Mouse (Mus musculus): ENCODE results near the gene Rfc5. TPM values are rescaled to one million over a fixed set of nuclear protein-coding genes. Genes with fewer than 3 reads are reported as not detected.
"Not testable (repeated sequence)": the region's sequence is repeated elsewhere in the genome, so short reads cannot be mapped to it uniquely, and the experiment has no call there.

Gene Rfc5
- polyA plus RNA-seq, 1 experiment, result 18.5 TPM

- H3K4me3 ChIP-seq (ENCODE audit: insufficient read depth, low read length), result no peak overlapping the region; the same call in 1 of the 2 replicates
- H3K4me1 ChIP-seq (ENCODE audit: control insufficient read depth, insufficient read depth, low read length), result peaks cover 11% of the 10 kb centered on the region
- peak overlapping the region; percentile 18; the same call in 1 of the 2 replicates for H3K27ac ChIP-seq (ENCODE audit: insufficient read depth, low read length)
- no peak for TF ChIP-seq POLR2A (IDR thresholded peaks at IDR 0.05; ENCODE audit: extremely low read depth, insufficient read depth, low read length)
- no peak for TF ChIP-seq CTCF (IDR thresholded peaks at IDR 0.05; ENCODE audit: extremely low read depth, insufficient read depth, low read length)
Observed at GRCm38 (mm10) chr5:117355648-117356303, 33.1 kb downstream of the Rfc5 start.

- TF ChIP-seq CTCF (IDR thresholded peaks at IDR 0.05; ENCODE audit: extremely low read depth, insufficient read depth, low read length) (no peak), POLR2A (IDR thresholded peaks at IDR 0.05; ENCODE audit: extremely low read depth, insufficient read depth, low read length) (no peak)
- Histone ChIP-seq H3K27ac (ENCODE audit: insufficient read depth, low read length) (no peak overlapping the region), H3K4me1 (ENCODE audit: control insufficient read depth, insufficient read depth, low read length) (peaks cover 5% of the 10 kb centered on the region; the same call in 1 of the 2 replicates), H3K4me3 (ENCODE audit: insufficient read depth, low read length) (no peak overlapping the region)
Observed at GRCm38 (mm10) chr5:117354121-117354520, 34.7 kb downstream of the Rfc5 start.

GRCm38 (mm10) chr5:117348279-117348678 is 40.6 kb downstream of the Rfc5 start:
- H3K4me1 ChIP-seq (ENCODE audit: control insufficient read depth, insufficient read depth, low read length), result no peaks in the 10 kb centered on the region
- no peak overlapping the region for H3K27ac ChIP-seq (ENCODE audit: insufficient read depth, low read length)
- TF ChIP-seq POLR2A (IDR thresholded peaks at IDR 0.05; ENCODE audit: extremely low read depth, insufficient read depth, low read length) (no peak), CTCF (IDR thresholded peaks at IDR 0.05; ENCODE audit: extremely low read depth, insufficient read depth, low read length) (no peak)
- no peak overlapping the region for H3K4me3 ChIP-seq (ENCODE audit: insufficient read depth, low read length)

DNA sequence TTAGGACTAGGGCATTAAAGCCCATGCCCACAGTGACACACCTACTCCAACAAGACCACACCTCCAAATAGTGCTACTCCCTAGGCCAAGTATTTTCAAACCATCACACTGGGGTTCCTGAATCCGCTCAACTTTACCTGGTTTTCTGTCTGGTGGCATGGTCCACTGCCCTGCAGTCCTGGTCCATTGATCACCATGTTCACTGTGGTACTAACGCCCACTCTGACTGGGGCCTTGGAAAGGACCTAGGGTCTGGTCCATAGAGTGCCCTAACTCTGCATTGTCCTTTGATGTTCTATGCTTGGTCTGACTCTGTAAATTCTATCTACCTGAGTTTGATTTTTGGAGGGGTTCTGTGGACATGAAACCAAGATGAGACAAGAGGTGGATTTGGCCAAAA is 41.0 kb downstream of the Rfc5 start:
- Histone ChIP-seq H3K4me1 (ENCODE audit: control insufficient read depth, insufficient read depth, low read length) (no peaks in the 10 kb centered on the region), H3K27ac (ENCODE audit: insufficient read depth, low read length) (no peak overlapping the region), H3K4me3 (ENCODE audit: insufficient read depth, low read length) (no peak overlapping the region)
- TF ChIP-seq CTCF (IDR thresholded peaks at IDR 0.05; ENCODE audit: extremely low read depth, insufficient read depth, low read length) (no peak), POLR2A (IDR thresholded peaks at IDR 0.05; ENCODE audit: extremely low read depth, insufficient read depth, low read length) (no peak)

DNA sequence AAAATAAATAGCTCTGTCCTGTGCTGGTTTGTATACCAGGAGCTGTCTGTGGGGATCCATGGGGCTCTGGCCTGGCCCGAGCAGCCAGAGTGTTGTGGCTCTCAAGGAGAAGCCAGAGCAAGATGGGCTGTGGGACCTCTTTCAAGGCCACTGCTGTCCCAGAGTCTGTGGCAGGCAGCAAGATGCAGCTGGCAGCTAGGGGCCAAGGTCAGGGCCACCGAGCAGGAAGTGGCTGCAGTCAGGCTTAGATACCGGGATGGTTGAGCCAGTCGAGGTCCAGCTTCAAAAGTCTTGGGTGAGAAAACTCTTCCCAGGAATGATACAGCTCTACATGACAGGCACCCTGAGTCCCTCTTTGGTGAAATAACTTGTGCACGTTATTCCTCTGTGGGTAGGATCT is 41.8 kb downstream of the Rfc5 start:
- H3K27ac ChIP-seq (ENCODE audit: insufficient read depth, low read length), result no peak overlapping the region
- H3K4me1 ChIP-seq (ENCODE audit: control insufficient read depth, insufficient read depth, low read length), result no peaks in the 10 kb centered on the region
- H3K4me3 ChIP-seq (ENCODE audit: insufficient read depth, low read length), result no peak overlapping the region
- no peak for TF ChIP-seq POLR2A (IDR thresholded peaks at IDR 0.05; ENCODE audit: extremely low read depth, insufficient read depth, low read length)
- no peak for TF ChIP-seq CTCF (IDR thresholded peaks at IDR 0.05; ENCODE audit: extremely low read depth, insufficient read depth, low read length)

DNA sequence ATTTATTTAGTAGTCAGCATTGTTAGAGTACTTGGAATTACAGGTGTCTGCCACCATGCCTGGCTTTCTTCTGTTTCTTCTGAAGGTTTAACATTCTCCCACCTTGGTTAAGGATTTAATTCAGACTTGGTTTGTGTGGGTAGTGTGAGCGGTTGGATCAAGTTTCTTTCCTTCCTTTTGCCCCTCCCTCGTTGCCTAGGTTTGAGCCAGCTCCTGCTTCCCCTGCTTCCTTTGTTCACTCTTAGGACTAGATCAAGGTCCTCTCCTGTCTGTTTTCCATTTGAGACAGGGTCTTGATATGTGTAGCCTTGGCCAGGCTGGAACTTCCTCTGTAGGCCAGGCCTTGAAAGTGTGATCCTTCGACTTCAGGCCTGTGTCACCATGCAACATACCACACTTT is 42.6 kb downstream of the Rfc5 start:
- TF ChIP-seq CTCF (IDR thresholded peaks at IDR 0.05; ENCODE audit: extremely low read depth, insufficient read depth, low read length) (no peak), POLR2A (IDR thresholded peaks at IDR 0.05; ENCODE audit: extremely low read depth, insufficient read depth, low read length) (no peak)
- no peak overlapping the region for H3K4me3 ChIP-seq (ENCODE audit: insufficient read depth, low read length)
- H3K27ac ChIP-seq (ENCODE audit: insufficient read depth, low read length), result no peak overlapping the region
- no peaks in the 10 kb centered on the region for H3K4me1 ChIP-seq (ENCODE audit: control insufficient read depth, insufficient read depth, low read length)

DNA sequence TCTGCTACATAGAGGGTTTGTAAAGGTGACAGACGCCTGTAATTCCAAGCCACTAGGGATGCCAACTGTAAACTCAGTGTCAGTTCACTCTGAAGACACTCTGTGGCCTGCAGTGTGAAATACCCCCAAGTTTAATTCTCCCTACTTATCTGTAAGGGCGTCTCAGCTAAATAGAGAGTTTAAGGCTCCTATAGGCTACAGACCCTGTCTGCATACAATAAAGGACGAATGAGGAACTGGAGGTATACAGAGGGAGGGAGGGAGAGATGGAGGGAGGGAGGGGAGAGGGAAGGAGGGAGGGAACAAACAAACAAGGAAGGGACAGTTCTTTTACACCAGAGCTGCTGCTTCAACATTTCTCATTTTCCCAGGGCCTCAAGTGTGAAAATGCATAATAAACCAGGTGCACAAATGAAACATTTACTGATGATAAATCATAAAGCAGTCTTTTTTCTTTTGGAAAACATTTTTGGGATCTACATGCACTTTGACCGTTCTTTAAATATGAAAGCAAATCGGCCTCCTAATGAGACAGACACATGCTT is 43.3 kb downstream of the Rfc5 start:
- TF ChIP-seq CTCF (IDR thresholded peaks at IDR 0.05; ENCODE audit: extremely low read depth, insufficient read depth, low read length), result no peak
- no peak for TF ChIP-seq POLR2A (IDR thresholded peaks at IDR 0.05; ENCODE audit: extremely low read depth, insufficient read depth, low read length)
- Histone ChIP-seq H3K4me3 (ENCODE audit: insufficient read depth, low read length) (no peak overlapping the region), H3K27ac (ENCODE audit: insufficient read depth, low read length) (no peak overlapping the region), H3K4me1 (ENCODE audit: control insufficient read depth, insufficient read depth, low read length) (no peaks in the 10 kb centered on the region)

- H3K4me1 ChIP-seq (ENCODE audit: control insufficient read depth, insufficient read depth, low read length); H3K4me3 ChIP-seq (ENCODE audit: insufficient read depth, low read length); H3K27ac ChIP-seq (ENCODE audit: insufficient read depth, low read length): not testable (repeated sequence)
Observed at GRCm38 (mm10) chr5:117344496-117344895, 44.4 kb downstream of the Rfc5 start.

DNA sequence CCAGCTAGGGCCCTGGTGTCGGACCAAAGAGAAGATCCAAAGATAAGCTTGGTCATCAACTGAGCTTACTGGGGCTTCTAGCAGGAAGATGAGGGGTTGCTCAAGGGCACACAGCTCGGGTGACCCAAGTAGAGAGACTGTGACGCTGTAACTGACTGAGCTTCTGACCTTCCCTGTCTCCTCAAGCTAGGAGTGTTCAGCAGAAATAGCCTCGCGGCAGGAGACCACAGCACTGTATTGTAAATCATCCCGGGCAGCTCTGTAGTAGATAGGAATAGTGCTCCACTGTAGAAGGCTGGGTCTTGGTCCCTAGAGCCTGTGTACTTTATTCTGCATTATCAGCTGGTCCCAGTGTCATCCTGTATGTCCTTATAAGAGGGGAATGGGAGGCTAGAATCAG is 47.0 kb downstream of the Rfc5 start:
- Histone ChIP-seq H3K4me3 (ENCODE audit: insufficient read depth, low read length) (no peak overlapping the region), H3K27ac (ENCODE audit: insufficient read depth, low read length) (no peak overlapping the region), H3K4me1 (ENCODE audit: control insufficient read depth, insufficient read depth, low read length) (no peaks in the 10 kb centered on the region)
- TF ChIP-seq CTCF (IDR thresholded peaks at IDR 0.05; ENCODE audit: extremely low read depth, insufficient read depth, low read length) (no peak), POLR2A (IDR thresholded peaks at IDR 0.05; ENCODE audit: extremely low read depth, insufficient read depth, low read length) (no peak)

DNA sequence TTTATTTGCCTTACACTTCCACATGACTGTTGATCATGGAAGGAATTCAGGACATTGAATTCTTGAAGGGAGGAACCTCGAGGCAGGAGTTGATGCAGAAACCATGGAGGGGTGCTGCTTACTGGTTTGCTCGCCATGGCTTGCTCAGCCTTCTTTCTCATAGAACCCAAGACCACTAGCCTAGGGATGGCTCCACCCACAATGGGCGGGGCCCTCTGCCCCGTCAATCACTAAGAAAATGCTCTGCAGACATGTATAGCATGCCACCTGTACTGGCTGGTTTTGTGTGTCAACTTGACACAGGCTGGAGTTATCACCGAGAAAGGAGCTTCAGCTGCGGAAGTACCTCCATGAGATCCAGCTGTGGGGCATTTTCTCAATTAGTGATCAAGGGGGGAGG is 48.8 kb downstream of the Rfc5 start:
- Histone ChIP-seq H3K4me3 (ENCODE audit: insufficient read depth, low read length) (no peak overlapping the region), H3K27ac (ENCODE audit: insufficient read depth, low read length) (no peak overlapping the region), H3K4me1 (ENCODE audit: control insufficient read depth, insufficient read depth, low read length) (no peaks in the 10 kb centered on the region)
- no peak for TF ChIP-seq CTCF (IDR thresholded peaks at IDR 0.05; ENCODE audit: extremely low read depth, insufficient read depth, low read length)
- TF ChIP-seq POLR2A (IDR thresholded peaks at IDR 0.05; ENCODE audit: extremely low read depth, insufficient read depth, low read length), result no peak
